Mouse (Mus musculus) erythroblast, embryonic 14.5 days (primary cell): Measurements from ENCODE around the gene Baz2b.

Experiments
- GATA1 ChIP-seq: IDR thresholded peaks from 2 replicates; pipeline ENCODE4 v1.6.1; 2012; ENCODE audit warnings: low read length, inconsistent platforms, mixed read lengths
- TAL1 ChIP-seq: IDR thresholded peaks from 3 replicates; pipeline ENCODE4 v1.6.1; 2012; ENCODE audit warnings: low read length, inconsistent platforms, mixed read lengths

GRCm38 (mm10) chr2:59997479-59998228, 212.0 kb downstream of the Baz2b start:
- TF ChIP-seq TAL1 (no peak), GATA1 (no peak)
